Mouse (Mus musculus) embryonic facial prominence, embryonic 11.5 days (tissue): ENCODE results near the gene Herc2. TPM values are rescaled to one million over a fixed set of nuclear protein-coding genes. Genes with fewer than 3 reads are reported as not detected.
"Not testable (repeated sequence)": the region's sequence is repeated elsewhere in the genome, so short reads cannot be mapped to it uniquely, and the experiment has no call there.

Experiments used
- ATAC-seq: fragments of 200-750 bp; cut with Nextera tagmentation; replicated peaks from 2 replicates; pipeline ENCODE4 v1.8.0; 2017; ENCODE audit warnings: low read depth; ENCODE audit not compliant: insufficient number of reproducible peaks, low FRiP score, low TSS enrichment
- DNase-seq: peaks from one replicate; pipeline ENCODE4 v3.0.0-alpha.2; 2015; ENCODE audit warnings: low spot score
- H3K27ac ChIP-seq: fragments of 300-500 bp; sonication (generic); replicated peaks from 2 replicates; pipeline ENCODE4 v1.5.1; 2014; ENCODE audit warnings: mild to moderate bottlenecking, low read depth, low read length, control low read depth
- H3K27me3 ChIP-seq: fragments of 300-500 bp; sonication (generic); 2 replicates; pipeline ENCODE4 v1.6.1; 2014; ENCODE audit warnings: mild to moderate bottlenecking, low read length, moderate library complexity, mixed read lengths; ENCODE audit not compliant: control insufficient read depth, insufficient read depth
- H3K36me3 ChIP-seq: fragments of 300-500 bp; sonication (generic); replicated peaks from 2 replicates; pipeline ENCODE4 v1.6.1; 2014; ENCODE audit warnings: low read depth, mild to moderate bottlenecking, low read length, moderate library complexity, mixed read lengths; ENCODE audit not compliant: control insufficient read depth, insufficient read depth
- H3K4me1 ChIP-seq: fragments of 300-500 bp; sonication (generic); 2 replicates; pipeline ENCODE4 v1.6.1; 2014; ENCODE audit warnings: low read length, mixed read lengths; ENCODE audit not compliant: control insufficient read depth, insufficient read depth
- H3K4me2 ChIP-seq: fragments of 300-500 bp; sonication (generic); 2 replicates; pipeline ENCODE4 v1.6.1; 2014; ENCODE audit warnings: low read depth, mild to moderate bottlenecking, control low read depth, low read length, moderate library complexity
- H3K4me3 ChIP-seq: fragments of 300-500 bp; sonication (generic); 2 replicates; pipeline ENCODE4 v1.5.1; 2014; ENCODE audit warnings: low read depth, low read length, control low read depth
- H3K9ac ChIP-seq: fragments of 300-500 bp; sonication (generic); replicated peaks from 2 replicates; pipeline ENCODE4 v1.6.1; 2014; ENCODE audit warnings: mild to moderate bottlenecking, control low read depth, low read length
- H3K9me3 ChIP-seq: fragments of 300-500 bp; sonication (generic); replicated peaks from 2 replicates; pipeline ENCODE4 v1.6.1; 2016; ENCODE audit warnings: mild to moderate bottlenecking, low read length, inconsistent platforms, mixed read lengths; ENCODE audit not compliant: control insufficient read depth
- WGBS: fragments of 180-500 bp; shearing (Covaris S2); extraction: QIAGEN DNeasy Blood & Tissue Kit; methylation state at CpG from one replicate; pipeline ENCODE4 v1.1.7; 2014; 5-methylcytosine and 5-hydroxymethylcytosine counted together
- polyA plus RNA-seq: library from polyadenylated mRNA; unstranded; fragments of >200 nt; fragmentation: Nextera tagmentation; extraction: Ambion mirVana; gene quantifications from 2 replicates; pipeline ENCODE4 v1.2.1, GENCODE M21; 2014

Herc2 gene
- polyA plus RNA-seq = 22.9 and 27.4 TPM in 2 replicates

- WGBS = 0% methylated on average over 47 of the region's 47 CpGs
- H3K27me3 ChIP-seq = no peaks in the 10 kb centered on the region
- H3K4me1 ChIP-seq = no peaks in the 10 kb centered on the region
These were observed at the start of gene Herc2 for GRCm38 (mm10) chr7:56049831-56050321. TSS of gene Herc2 (plus strand) at chr7:56050196.

GRCm38 (mm10) chr7:56010318-56011017, 39.5 kb upstream of the Herc2 start:
- WGBS = 83% methylated on average over 4 of the region's 4 CpGs
- no peaks in the 10 kb centered on the region for H3K36me3 ChIP-seq
- no peaks in the 10 kb centered on the region for H3K4me1 ChIP-seq
- ATAC-seq (no peak), DNase-seq (no peak)
- H3K27me3 ChIP-seq = no peaks in the 10 kb centered on the region
- H3K4me3 ChIP-seq = no peak overlapping the region
- H3K27ac ChIP-seq = no peak overlapping the region
- H3K9ac ChIP-seq = no peak overlapping the region
- H3K4me2 ChIP-seq = no peak overlapping the region
- H3K9me3 ChIP-seq = no peaks in the 10 kb centered on the region

More at GRCm38 (mm10) chr7:56049831-56050321, at the start of gene Herc2:
- Histone ChIP-seq H3K9ac (peak within 1 kb of the TSS; percentile 74), H3K4me2 (peak within 1 kb of the TSS; percentile 46), H3K4me3 (peak within 1 kb of the TSS; percentile 74), H3K27ac (peak within 1 kb of the TSS; percentile 74), H3K9me3 (no peaks in the 10 kb centered on the region), H3K36me3 (no peaks in the 10 kb centered on the region; the same call in 1 of the 2 replicates)
- DNase-seq = peak; percentile 100
- ATAC-seq = peak; percentile 100

- no peak overlapping the region for H3K9ac ChIP-seq
- H3K27ac ChIP-seq = no peak overlapping the region
- no peaks in the 10 kb centered on the region for H3K4me1 ChIP-seq
- no peak overlapping the region for H3K4me2 ChIP-seq
- DNase-seq (no peak), ATAC-seq (no peak)
- H3K4me3 ChIP-seq = no peak overlapping the region
- H3K27me3 ChIP-seq = no peaks in the 10 kb centered on the region
- H3K9me3 ChIP-seq = no peaks in the 10 kb centered on the region
- H3K36me3 ChIP-seq = no peaks in the 10 kb centered on the region
These were observed 39.0 kb upstream of the Herc2 start for GRCm38 (mm10) chr7:56011018-56011333.

GRCm38 (mm10) chr7:56013261-56014001, 36.6 kb upstream of the Herc2 start:
- H3K9ac ChIP-seq = no peak overlapping the region
- no peak for ATAC-seq
- H3K27me3 ChIP-seq = no peaks in the 10 kb centered on the region
- H3K36me3 ChIP-seq = no peaks in the 10 kb centered on the region
- no peaks in the 10 kb centered on the region for H3K9me3 ChIP-seq
- DNase-seq = no peak
- no peak overlapping the region for H3K4me2 ChIP-seq
- H3K4me3 ChIP-seq = no peak overlapping the region
- H3K4me1 ChIP-seq = no peaks in the 10 kb centered on the region
- H3K27ac ChIP-seq = no peak overlapping the region
- 95% methylated on average over 14 of the region's 14 CpGs for WGBS

- WGBS = 82% methylated on average over 5 of the region's 18 CpGs
- H3K9ac ChIP-seq, H3K4me1 ChIP-seq, ATAC-seq, H3K27me3 ChIP-seq, H3K4me2 ChIP-seq, H3K4me3 ChIP-seq, H3K36me3 ChIP-seq, DNase-seq, H3K27ac ChIP-seq, H3K9me3 ChIP-seq: not testable (repeated sequence)
These were observed 35.8 kb upstream of the Herc2 start for GRCm38 (mm10) chr7:56014002-56014702.

- ATAC-seq (no peak), DNase-seq (no peak)
- no peaks in the 10 kb centered on the region for H3K9me3 ChIP-seq
- H3K4me3 ChIP-seq = no peak overlapping the region
- H3K9ac ChIP-seq = no peak overlapping the region
- no peaks in the 10 kb centered on the region for H3K36me3 ChIP-seq
- H3K27ac ChIP-seq = no peak overlapping the region
- 90% methylated on average over 6 of the region's 6 CpGs for WGBS
- no peak overlapping the region for H3K4me2 ChIP-seq
- no peaks in the 10 kb centered on the region for H3K27me3 ChIP-seq
- H3K4me1 ChIP-seq = no peaks in the 10 kb centered on the region
These were observed 34.8 kb upstream of the Herc2 start for GRCm38 (mm10) chr7:56015172-56015571.

GRCm38 (mm10) chr7:56015837-56016236, 34.2 kb upstream of the Herc2 start:
- no peaks in the 10 kb centered on the region for H3K27me3 ChIP-seq
- no peak overlapping the region for H3K4me3 ChIP-seq
- no peak for DNase-seq
- no peaks in the 10 kb centered on the region for H3K9me3 ChIP-seq
- no peaks in the 10 kb centered on the region for H3K4me1 ChIP-seq
- no peak overlapping the region for H3K9ac ChIP-seq
- H3K36me3 ChIP-seq = no peaks in the 10 kb centered on the region
- no peak overlapping the region for H3K27ac ChIP-seq
- WGBS = 96% methylated on average over 7 of the region's 7 CpGs
- H3K4me2 ChIP-seq = no peak overlapping the region
- no peak for ATAC-seq

- no peaks in the 10 kb centered on the region for H3K9me3 ChIP-seq
- H3K9ac ChIP-seq = no peak overlapping the region
- 76% methylated on average over 3 of the region's 3 CpGs for WGBS
- H3K27ac ChIP-seq = no peak overlapping the region
- H3K4me1 ChIP-seq = no peaks in the 10 kb centered on the region
- no peak for ATAC-seq
- no peaks in the 10 kb centered on the region for H3K27me3 ChIP-seq
- no peak for DNase-seq
- no peak overlapping the region for H3K4me2 ChIP-seq
- no peak overlapping the region for H3K4me3 ChIP-seq
- no peaks in the 10 kb centered on the region for H3K36me3 ChIP-seq
These were observed 32.2 kb upstream of the Herc2 start for GRCm38 (mm10) chr7:56017761-56018160.
